ENCODE assay signal across 7 mouse cellular contexts in genomic region chr4:33248062-33248889, GRCm38 (mm10). TPM values are rescaled to one million over a fixed set of nuclear protein-coding genes. Genes with fewer than 3 reads are reported as not detected.
DNase-seq lines count a peak whose midpoint lies in the region; ATAC-seq and TF ChIP-seq lines count a peak whose summit lies in the region.

No protein-coding gene starts in this region.

- peak; percentile 98 for TF ChIP-seq POLR2A in heart, adult 2 months (IDR thresholded peaks at IDR 0.05; ENCODE audit: insufficient read depth, low read depth, low read length)

- H3K4me3 ChIP-seq in embryonic facial prominence, embryonic 12.5 days: peak overlapping the region; percentile 99
- peak overlapping the region; percentile 97 for H3K4me3 ChIP-seq in heart, adult 2 months
- H3K4me3 ChIP-seq in limb, embryonic 13.5 days: peak overlapping the region; percentile 83
- H3K4me3 ChIP-seq in midbrain, embryonic 16.5 days (ENCODE audit: low read depth, low read length): peak overlapping the region; percentile 97

- ATAC-seq in embryonic facial prominence, embryonic 12.5 days (ENCODE audit: insufficient number of reproducible peaks, insufficient read depth, low FRiP score, low TSS enrichment): peak; percentile 90
- peak; percentile 93 for ATAC-seq in limb, embryonic 13.5 days (ENCODE audit: low FRiP score, low read depth)
- peak; percentile 95 for ATAC-seq in midbrain, embryonic 16.5 days

- H3K27ac ChIP-seq in embryonic facial prominence, embryonic 12.5 days: peak overlapping the region; percentile 100
- H3K27ac ChIP-seq in heart, adult 2 months: peak overlapping the region; percentile 100
- H3K27ac ChIP-seq in limb, embryonic 13.5 days: peak overlapping the region; percentile 100
- peak overlapping the region; percentile 99 for H3K27ac ChIP-seq in midbrain, embryonic 16.5 days (ENCODE audit: low read length)

- peaks cover 28% of the 10 kb centered on the region for H3K36me3 ChIP-seq in embryonic facial prominence, embryonic 12.5 days
- peaks cover 33% of the 10 kb centered on the region for H3K36me3 ChIP-seq in heart, adult 2 months (ENCODE audit: control insufficient read depth, insufficient read depth, low read length)
- peaks cover 31% of the 10 kb centered on the region for H3K36me3 ChIP-seq in limb, embryonic 13.5 days
- H3K36me3 ChIP-seq in midbrain, embryonic 16.5 days (ENCODE audit: control insufficient read depth, insufficient read depth, low read length): peaks cover 19% of the 10 kb centered on the region

- no peak for TF ChIP-seq CTCF in heart, adult 2 months (IDR thresholded peaks at IDR 0.05)

- under 1% methylated on average over 86 of the region's 88 CpGs for WGBS in embryonic facial prominence, embryonic 12.5 days
- WGBS in heart, adult 2 months: under 1% methylated on average over 84 of the region's 88 CpGs
- 0% methylated on average over 79 of the region's 88 CpGs for WGBS in limb, embryonic 13.5 days
- WGBS in midbrain, embryonic 16.5 days: under 1% methylated on average over 88 of the region's 88 CpGs

- intact Hi-C loops in heart, adult 2 months (cut with DNase I): loop anchor here (5.0 kb wide), 1 partner anchor 61 kb away; the partner anchor contains the start of gene Pm20d2

- 0 out of 2 replicates have a peak, but pooled peaks cover 2% of the 10 kb centered on the region for H3K79me2 ChIP-seq in heart, adult 2 months (replicated peaks; ENCODE audit: control insufficient read depth, insufficient read depth, low read length)

- peak overlapping the region; percentile 42 for H3K4me2 ChIP-seq in embryonic facial prominence, embryonic 12.5 days (replicated peaks)
- H3K4me2 ChIP-seq in limb, embryonic 13.5 days (replicated peaks): peak overlapping the region; percentile 59
- H3K4me2 ChIP-seq in midbrain, embryonic 16.5 days (ENCODE audit: low read length): peak overlapping the region; percentile 76

- peak overlapping the region; percentile 99 for H3K9ac ChIP-seq in embryonic facial prominence, embryonic 12.5 days
- peak overlapping the region; percentile 98 for H3K9ac ChIP-seq in heart, adult 2 months (ENCODE audit: low read depth, low read length)
- peak overlapping the region; percentile 97 for H3K9ac ChIP-seq in limb, embryonic 13.5 days
- peak overlapping the region; percentile 93 for H3K9ac ChIP-seq in midbrain, embryonic 16.5 days (ENCODE audit: low read depth, low read length)

- peak; percentile 89 for TF ChIP-seq EP300 in heart, adult 2 months (IDR thresholded peaks at IDR 0.05; ENCODE audit: insufficient read depth, low read depth, low read length)

- no peaks in the 10 kb centered on the region for H3K9me3 ChIP-seq in embryonic facial prominence, embryonic 12.5 days
- H3K9me3 ChIP-seq in limb, embryonic 13.5 days: no peaks in the 10 kb centered on the region
- H3K9me3 ChIP-seq in midbrain, embryonic 16.5 days (replicated peaks; ENCODE audit: control insufficient read depth, low read length, poor library complexity, severe bottlenecking): no peaks in the 10 kb centered on the region

- DNase-seq in adrenal gland, postnatal 25 days: peak; percentile 99
- peak; percentile 98 to 99 for DNase-seq in heart, adult 2 months
- peak; percentile 98 to 99 for DNase-seq in kidney, adult 8-10 months
- DNase-seq in spleen, postnatal 10 days (ENCODE audit: low spot score in 2 of 2): peak; percentile 98

- 0 out of 2 replicates have a peak, but pooled peaks cover 14% of the 10 kb centered on the region for H3K4me1 ChIP-seq in embryonic facial prominence, embryonic 12.5 days
- peaks cover 9% of the 10 kb centered on the region for H3K4me1 ChIP-seq in heart, adult 2 months (ENCODE audit: control insufficient read depth, insufficient read depth, low read length)
- H3K4me1 ChIP-seq in limb, embryonic 13.5 days: peaks cover 24% of the 10 kb centered on the region
- peaks cover 16% of the 10 kb centered on the region for H3K4me1 ChIP-seq in midbrain, embryonic 16.5 days (ENCODE audit: control insufficient read depth, insufficient read depth, low read length)

- no peaks in the 10 kb centered on the region for H3K27me3 ChIP-seq in embryonic facial prominence, embryonic 12.5 days
- H3K27me3 ChIP-seq in heart, adult 2 months (ENCODE audit: control insufficient read depth, insufficient read depth, low read length): no peaks in the 10 kb centered on the region
- no peaks in the 10 kb centered on the region for H3K27me3 ChIP-seq in limb, embryonic 13.5 days
- H3K27me3 ChIP-seq in midbrain, embryonic 16.5 days (ENCODE audit: control insufficient read depth, insufficient read depth, low read depth, low read length): no peaks in the 10 kb centered on the region

RNA-seq across cellular contexts. Expression of gene Srsf12, which starts 39.5 kb away (rescaled TPM):
- 0.94 TPM in 1 of 2 replicates, not detected in the other for total RNA-seq in adrenal gland, postnatal 25 days (2021)
- polyA plus RNA-seq in embryonic facial prominence, embryonic 12.5 days (2016; fragmentation: Nextera tagmentation; extraction: Ambion mirVana): 14.9 and 15.5 TPM in 2 replicates
- total RNA-seq in heart, adult 2 months (2021): not detected
- polyA plus RNA-seq in heart, adult 2 months (2012; rRNA removed): not detected in 2 replicates
- polyA plus RNA-seq in limb, embryonic 13.5 days (2015; fragmentation: Nextera tagmentation; extraction: Ambion mirVana): 19.6 and 19.8 TPM in 2 replicates
- polyA plus RNA-seq in midbrain, embryonic 16.5 days (2015; fragmentation: Nextera tagmentation; extraction: Ambion mirVana): 73.3 and 82.4 TPM in 2 replicates

RNA-seq across cellular contexts. Expression of gene Pnrc1, which starts 41.7 kb away (rescaled TPM):
- total RNA-seq in adrenal gland, postnatal 25 days (2021): 166 and 180 TPM in 2 replicates
- polyA plus RNA-seq in embryonic facial prominence, embryonic 12.5 days (2016; fragmentation: Nextera tagmentation; extraction: Ambion mirVana): 127 and 137 TPM in 2 replicates
- total RNA-seq in heart, adult 2 months (2021): 100 to 1,000 TPM; 151 to 170 TPM
- polyA plus RNA-seq in heart, adult 2 months (2012; rRNA removed): 39.8 and 40.5 TPM in 2 replicates
- 97.7 and 98.0 TPM in 2 replicates for polyA plus RNA-seq in limb, embryonic 13.5 days (2015; fragmentation: Nextera tagmentation; extraction: Ambion mirVana)
- 48.7 and 53.2 TPM in 2 replicates for polyA plus RNA-seq in midbrain, embryonic 16.5 days (2015; fragmentation: Nextera tagmentation; extraction: Ambion mirVana)

RNA-seq across cellular contexts. Expression of gene Pm20d2, which starts 58.7 kb away (rescaled TPM):
- 43.9 and 82.7 TPM in 2 replicates for total RNA-seq in adrenal gland, postnatal 25 days (2021)
- 2.1 TPM in 2 replicates for polyA plus RNA-seq in embryonic facial prominence, embryonic 12.5 days (2016; fragmentation: Nextera tagmentation; extraction: Ambion mirVana)
- total RNA-seq in heart, adult 2 months (2021): 10 to 100 TPM; 57.8 to 64.9 TPM
- polyA plus RNA-seq in heart, adult 2 months (2012; rRNA removed): 26.1 and 40.5 TPM in 2 replicates
- polyA plus RNA-seq in limb, embryonic 13.5 days (2015; fragmentation: Nextera tagmentation; extraction: Ambion mirVana): 0.88 and 1.5 TPM in 2 replicates
- 1.9 and 2.0 TPM in 2 replicates for polyA plus RNA-seq in midbrain, embryonic 16.5 days (2015; fragmentation: Nextera tagmentation; extraction: Ambion mirVana)

Comparison
In these comparisons a context has a peak if more than half of its experiments do, and no peak if none do; other contexts are left out.
1. Peak in every context shown above with its lines: DNase-seq, ATAC-seq, H3K4me3 ChIP-seq and H3K27ac ChIP-seq.
2. RNA of gene Srsf12, which starts 39.5 kb away (polyA plus RNA-seq): 73.3 to 82.4 TPM in midbrain, embryonic 16.5 days, 19.6 to 19.8 TPM in limb, embryonic 13.5 days and 14.9 to 15.5 TPM in embryonic facial prominence, embryonic 12.5 days; not detected in heart, adult 2 months; every median in the first group is over 10 times any median in the second.